In the genomic region with DNA sequence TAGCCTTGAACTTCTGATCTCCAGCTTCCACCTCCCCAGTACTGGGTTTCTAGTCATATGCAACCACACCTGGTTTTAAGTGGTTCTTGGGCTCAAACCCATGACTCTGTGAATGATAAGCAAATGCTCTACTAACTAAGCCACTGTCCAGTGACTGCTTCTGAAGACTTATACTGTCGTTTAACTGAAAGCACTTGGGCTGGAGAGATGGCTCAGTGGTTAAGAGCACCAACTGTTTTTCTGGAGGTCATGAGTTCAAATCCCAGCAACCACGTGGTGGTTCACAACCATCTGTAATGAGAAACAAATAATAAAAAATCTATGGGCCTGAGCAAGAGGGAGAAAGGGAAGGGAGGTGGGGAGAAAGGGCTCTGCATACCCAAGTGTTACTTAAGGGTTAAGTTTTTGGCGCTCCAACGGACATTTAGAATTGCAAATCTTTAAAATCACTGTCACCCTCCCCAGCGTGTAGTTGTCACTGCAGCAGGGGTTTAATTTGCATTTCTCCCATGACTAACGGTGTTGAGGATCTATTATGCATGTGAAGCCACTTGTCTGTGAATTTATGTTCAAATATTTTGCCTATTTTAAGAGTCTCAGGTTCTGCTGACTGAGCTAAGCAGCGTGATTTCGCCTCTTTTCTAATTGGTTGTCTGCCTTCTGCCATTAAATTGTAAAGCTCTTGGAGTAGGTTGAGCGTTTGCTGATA, we compare ENCODE assay signal across 20 mouse cellular contexts. TPM values are rescaled to one million over a fixed set of nuclear protein-coding genes. Genes with fewer than 3 reads are reported as not detected.
DNase-seq lines count a peak whose midpoint lies in the region; ATAC-seq lines count a peak whose summit lies in the region.
"Had no signal": no experiment of that assay in that cellular context is flagged by ENCODE, and none has a peak within 500 bp of the region (broad histone marks: within the 10 kb centered on the region; RNA-seq: fewer than 3 reads in every experiment).

No protein-coding gene starts in this region.

- DNase-seq in forebrain, embryonic 11.5 days (ENCODE audit: low spot score) = peak; percentile 10
- no peak for DNase-seq in forebrain, embryonic 10.5 days (ENCODE audit: extremely low spot score, low spot score)
- peak; percentile 0 for DNase-seq in thymus, postnatal 14 days
- no peak for DNase-seq in thymus, postnatal 4 days
- no peak for DNase-seq in ovary, adult 18-20 months (ENCODE audit: low spot score)
- DNase-seq in spleen, adult 18-20 months = no peak
- DNase-seq: cerebellum, adult 18-20 months; gastrocnemius, postnatal 10 days; kidney, postnatal 14 days; liver; lung, adult 2 months; retina, postnatal 1 day; thymus, postnatal 36 days had no signal

- WGBS in forebrain, embryonic 11.5 days = 44% methylated on average over 9 of the region's 9 CpGs
- WGBS in forebrain, embryonic 10.5 days = 51% methylated on average over 9 of the region's 9 CpGs
- WGBS in hindbrain, embryonic 16.5 days = 22% methylated on average over 9 of the region's 9 CpGs
- WGBS in neural tube, embryonic 15.5 days = 16% methylated on average over 9 of the region's 9 CpGs

- H3K36me3 ChIP-seq in forebrain, embryonic 11.5 days (ENCODE audit: control insufficient read depth, insufficient read depth, low read length) = no peaks in the 10 kb centered on the region
- H3K36me3 ChIP-seq in forebrain, embryonic 10.5 days (replicated peaks) = no peaks in the 10 kb centered on the region
- no peaks in the 10 kb centered on the region for H3K36me3 ChIP-seq in hindbrain, embryonic 16.5 days (ENCODE audit: control insufficient read depth, insufficient read depth, low read length)
- H3K36me3 ChIP-seq in neural tube, embryonic 15.5 days = no peaks in the 10 kb centered on the region
- H3K36me3 ChIP-seq: embryonic facial prominence, embryonic 13.5 days; intestine, embryonic 15.5 days had no signal

- no peaks in the 10 kb centered on the region for H3K4me1 ChIP-seq in forebrain, embryonic 11.5 days (replicated peaks; ENCODE audit: control insufficient read depth, insufficient read depth, low read length)
- peaks cover 4% of the 10 kb centered on the region; the same call in 1 of the 2 replicates for H3K4me1 ChIP-seq in forebrain, embryonic 10.5 days
- peaks cover 3% of the 10 kb centered on the region for H3K4me1 ChIP-seq in hindbrain, embryonic 16.5 days (ENCODE audit: control insufficient read depth, insufficient read depth, low read depth, low read length)
- H3K4me1 ChIP-seq in neural tube, embryonic 15.5 days = peaks cover 12% of the 10 kb centered on the region
- H3K4me1 ChIP-seq: intestine, embryonic 15.5 days had no signal

- no peak for ATAC-seq in forebrain, embryonic 11.5 days (replicated peaks; ENCODE audit: low FRiP score)
- peak; percentile 44 for ATAC-seq in hindbrain, embryonic 16.5 days
- peak; percentile 57; the same call in 1 of the 2 replicates for ATAC-seq in neural tube, embryonic 15.5 days (ENCODE audit: low FRiP score)
- ATAC-seq: activated CD4-positive, CD25-positive, alpha-beta regulatory T cell, adult 4 months; intestine, embryonic 15.5 days had no signal

- H3K27me3 ChIP-seq in forebrain, embryonic 11.5 days (ENCODE audit: control insufficient read depth, insufficient read depth, low read length) = no peaks in the 10 kb centered on the region
- no peaks in the 10 kb centered on the region for H3K27me3 ChIP-seq in forebrain, embryonic 10.5 days (ENCODE audit: poor library complexity, severe bottlenecking)
- H3K27me3 ChIP-seq in hindbrain, embryonic 16.5 days (replicated peaks; ENCODE audit: control insufficient read depth, insufficient read depth, low read length) = no peaks in the 10 kb centered on the region
- no peaks in the 10 kb centered on the region for H3K27me3 ChIP-seq in neural tube, embryonic 15.5 days (replicated peaks)
- H3K27me3 ChIP-seq: embryonic facial prominence, embryonic 13.5 days; intestine, embryonic 15.5 days had no signal

- no peak overlapping the region for H3K9ac ChIP-seq in forebrain, embryonic 11.5 days (ENCODE audit: low read length)
- H3K9ac ChIP-seq in hindbrain, embryonic 16.5 days (ENCODE audit: low read depth, low read length) = no peak overlapping the region
- no peak overlapping the region for H3K9ac ChIP-seq in neural tube, embryonic 15.5 days (replicated peaks)
- H3K9ac ChIP-seq: embryonic facial prominence, embryonic 13.5 days; intestine, embryonic 15.5 days had no signal

- H3K4me3 ChIP-seq in forebrain, embryonic 11.5 days (ENCODE audit: low read depth, low read length) = no peak overlapping the region
- H3K4me3 ChIP-seq in forebrain, embryonic 10.5 days = no peak overlapping the region
- no peak overlapping the region for H3K4me3 ChIP-seq in hindbrain, embryonic 16.5 days (ENCODE audit: low read length)
- H3K4me3 ChIP-seq in neural tube, embryonic 15.5 days (replicated peaks) = no peak overlapping the region
- H3K4me3 ChIP-seq: embryonic facial prominence, embryonic 13.5 days; intestine, embryonic 15.5 days; myocyte had no signal

- no peak overlapping the region for H3K27ac ChIP-seq in forebrain, embryonic 11.5 days (ENCODE audit: low read depth, low read length)
- no peak overlapping the region for H3K27ac ChIP-seq in forebrain, embryonic 10.5 days
- no peak overlapping the region for H3K27ac ChIP-seq in hindbrain, embryonic 16.5 days (ENCODE audit: low read depth, low read length)
- 0 out of 2 replicates have a peak overlapping the region, but pooled peaks have one; percentile 4 for H3K27ac ChIP-seq in neural tube, embryonic 15.5 days (replicated peaks)
- H3K27ac ChIP-seq: embryonic facial prominence, embryonic 13.5 days; intestine, embryonic 15.5 days; stomach, postnatal 0 days had no signal

- no peaks in the 10 kb centered on the region for H3K9me3 ChIP-seq in forebrain, embryonic 11.5 days (ENCODE audit: control insufficient read depth, low read length)
- no peaks in the 10 kb centered on the region for H3K9me3 ChIP-seq in forebrain, embryonic 10.5 days
- no peaks in the 10 kb centered on the region for H3K9me3 ChIP-seq in hindbrain, embryonic 16.5 days (ENCODE audit: control insufficient read depth, low read length)
- H3K9me3 ChIP-seq in neural tube, embryonic 15.5 days (replicated peaks) = no peaks in the 10 kb centered on the region
- H3K9me3 ChIP-seq: embryonic facial prominence, embryonic 13.5 days; intestine, embryonic 15.5 days had no signal

- no peak overlapping the region for H3K4me2 ChIP-seq in forebrain, embryonic 11.5 days (ENCODE audit: low read depth, low read length, severe bottlenecking)
- H3K4me2 ChIP-seq in hindbrain, embryonic 16.5 days (ENCODE audit: low read length) = 0 out of 2 replicates have a peak overlapping the region, but pooled peaks have one; percentile 25
- H3K4me2 ChIP-seq in neural tube, embryonic 15.5 days = peak overlapping the region; percentile 31
- H3K4me2 ChIP-seq: embryonic facial prominence, embryonic 13.5 days; intestine, embryonic 15.5 days had no signal

RNA-seq across cellular contexts. Expression of a gene that starts 58.4 kb away (rescaled TPM):
- polyA plus RNA-seq in forebrain, embryonic 11.5 days (2014; fragmentation: Nextera tagmentation; extraction: Ambion mirVana) = 339 and 354 TPM in 2 replicates
- polyA plus RNA-seq in forebrain, embryonic 10.5 days (2016; fragmentation: Nextera tagmentation; extraction: Ambion mirVana) = 344 and 385 TPM in 2 replicates
- 116 and 124 TPM in 2 replicates for polyA plus RNA-seq in hindbrain, embryonic 16.5 days (2015; fragmentation: Nextera tagmentation; extraction: Ambion mirVana)
- polyA plus RNA-seq in neural tube, embryonic 15.5 days (2015; fragmentation: Nextera tagmentation; extraction: Ambion mirVana) = 104 and 117 TPM in 2 replicates

Comparison
In these comparisons a context has a peak if more than half of its experiments do, and no peak if none do; other contexts are left out.
1. DNase-seq: peak in forebrain, embryonic 11.5 days (single experiment) and thymus, postnatal 14 days (single experiment); none in forebrain, embryonic 10.5 days (single experiment), thymus, postnatal 4 days (single experiment), ovary, adult 18-20 months (single experiment) and spleen, adult 18-20 months (0 of 2).